Mouse (Mus musculus) liver, embryonic 18 days (tissue): ENCODE measurements around the gene Btbd7. TPM values are rescaled to one million over a fixed set of nuclear protein-coding genes. Genes with fewer than 3 reads are reported as not detected.

Experiments
- polyA plus RNA-seq: library from polyadenylated mRNA; depleted of rRNA; stranded (reverse); fragments of >200 nt; gene quantifications from 2 replicates; pipeline ENCODE4 v1.2.3, GENCODE M21; 2012; rRNA removed

Btbd7 gene
- polyA plus RNA-seq: 4.5 and 4.9 TPM in 2 replicates

DNA sequence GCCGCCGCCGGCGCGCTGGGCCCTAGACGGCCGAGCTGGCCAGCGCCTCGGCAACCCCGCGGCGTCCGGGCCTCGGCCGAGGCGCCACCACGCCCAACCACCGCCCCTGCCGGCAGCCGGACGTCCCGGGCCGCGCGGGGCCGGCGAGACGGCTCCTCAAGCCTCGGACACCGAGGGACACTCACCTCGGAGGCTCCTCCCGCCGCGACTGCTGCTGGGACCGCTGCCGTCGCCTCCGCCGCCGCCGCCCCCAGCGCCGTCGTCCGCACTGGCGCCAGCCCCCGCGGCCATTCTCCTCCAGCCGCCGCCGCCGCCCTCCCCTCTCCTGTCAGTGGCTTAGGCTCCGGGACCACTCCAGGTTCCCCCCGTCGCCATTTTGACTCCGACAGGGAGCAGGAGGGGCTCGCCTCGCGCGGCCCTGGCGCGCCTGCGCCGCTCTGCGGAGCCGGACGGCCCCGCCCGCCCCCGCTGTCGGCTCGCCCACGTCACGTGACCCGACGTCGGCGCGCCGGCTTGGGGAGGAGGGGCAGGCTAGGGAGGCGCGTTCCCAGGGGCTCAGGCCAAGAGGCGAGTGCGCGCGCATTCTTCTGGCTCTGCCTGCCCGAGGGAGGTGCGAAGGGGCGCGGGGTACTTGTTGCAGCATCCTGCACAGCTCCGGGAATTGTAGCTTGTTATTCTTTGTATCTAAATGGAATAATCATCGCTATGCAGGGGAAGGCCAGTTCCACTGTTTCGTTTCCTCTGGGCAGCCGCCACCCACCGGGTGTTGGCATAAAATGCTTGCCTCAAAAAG, at the start of gene Btbd7:
Gene Btbd7 (minus strand): TSS at position 441 of the 793 bp plus-strand sequence.

DNA sequence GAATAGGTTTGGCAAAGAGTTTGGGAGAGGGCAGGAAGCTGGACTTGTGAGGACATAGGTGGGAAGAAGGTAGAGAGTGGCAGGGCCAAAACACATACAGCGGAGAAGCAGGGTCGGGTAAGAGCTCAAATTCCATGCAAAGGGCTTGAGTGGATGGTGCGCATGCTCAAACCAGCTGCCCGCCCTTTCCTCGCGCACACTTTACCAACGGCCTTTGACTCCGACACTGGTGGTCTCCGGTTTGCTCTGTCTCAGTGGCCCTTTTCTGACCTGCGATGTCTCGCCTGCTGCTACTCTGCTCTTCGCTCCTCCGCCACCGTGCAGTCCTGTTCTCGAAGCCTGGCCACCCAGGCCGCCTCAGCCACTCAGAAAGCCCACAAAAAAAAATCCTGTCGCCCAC, 20.8 kb upstream of the Btbd7 start, which contains the start of gene Cox8c:
Gene Cox8c (plus strand): TSS at position 226 of the 400 bp plus-strand sequence.

DNA sequence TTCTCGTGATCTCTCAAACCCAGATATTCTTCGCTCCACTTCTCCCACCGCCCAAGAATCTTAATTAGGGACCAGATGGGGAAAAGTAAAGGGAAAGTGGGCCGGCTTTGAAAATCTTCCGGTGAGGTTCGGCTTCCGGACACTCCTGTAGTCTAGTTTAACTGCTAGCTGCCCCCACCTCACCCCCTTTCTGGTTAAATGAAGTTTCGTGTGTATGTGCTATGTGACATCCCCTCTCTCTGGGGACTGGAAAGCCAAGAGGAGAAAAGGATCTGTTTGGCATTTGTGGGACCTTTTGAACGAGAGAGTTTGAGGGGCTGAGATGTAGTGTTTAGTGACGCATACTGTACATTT, 119.9 kb downstream of the Btbd7 start, which contains the start of gene Gm20604:
Gene Gm20604 (minus strand): TSS at position 270 of the 354 bp plus-strand sequence.

DNA sequence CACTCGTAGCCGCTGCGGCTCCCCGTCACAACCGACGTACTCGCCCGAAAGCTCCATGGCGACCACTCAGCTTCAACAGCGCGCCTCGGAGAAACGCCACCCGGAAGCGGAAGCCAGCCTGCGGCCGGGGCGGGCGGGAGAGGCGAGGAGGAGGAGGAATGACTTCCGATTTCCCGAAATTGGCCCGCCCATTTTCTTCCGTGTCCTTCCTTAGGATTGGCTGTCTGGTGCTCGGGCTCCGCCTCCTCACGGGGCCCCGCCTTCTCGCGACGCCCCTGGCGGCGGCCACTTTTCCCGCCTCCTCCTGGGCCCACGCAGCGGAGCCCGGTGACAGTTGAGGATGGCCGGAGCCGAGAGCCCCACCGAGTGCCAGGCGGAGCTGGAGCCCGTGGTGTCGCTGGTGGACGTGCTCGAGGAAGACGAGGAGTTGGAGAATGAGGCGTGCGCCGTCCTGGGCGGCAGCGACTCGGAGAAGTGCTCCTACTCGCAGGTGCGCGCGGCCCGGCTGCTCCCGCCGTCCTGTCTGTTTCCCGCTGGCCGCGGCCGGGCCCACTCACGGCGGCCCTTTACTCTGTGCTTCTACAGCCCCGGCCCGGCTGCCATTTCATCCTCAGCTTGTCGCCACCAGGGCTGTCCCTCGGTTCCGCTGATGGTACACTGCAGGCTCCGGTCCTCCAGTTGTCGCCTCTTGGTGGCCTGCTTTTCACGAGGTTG, 120.4 kb downstream of the Btbd7 start, which contains the start of the genes Gm28051, Gon7 and Ubr7:
Gene Gm28051 (minus strand): TSS at position 77 of the 714 bp plus-strand sequence.
Gene Gon7 (minus strand): TSS at position 115 of the 714 bp plus-strand sequence.
Gene Ubr7 (plus strand): TSS at position 279 of the 714 bp plus-strand sequence.

DNA sequence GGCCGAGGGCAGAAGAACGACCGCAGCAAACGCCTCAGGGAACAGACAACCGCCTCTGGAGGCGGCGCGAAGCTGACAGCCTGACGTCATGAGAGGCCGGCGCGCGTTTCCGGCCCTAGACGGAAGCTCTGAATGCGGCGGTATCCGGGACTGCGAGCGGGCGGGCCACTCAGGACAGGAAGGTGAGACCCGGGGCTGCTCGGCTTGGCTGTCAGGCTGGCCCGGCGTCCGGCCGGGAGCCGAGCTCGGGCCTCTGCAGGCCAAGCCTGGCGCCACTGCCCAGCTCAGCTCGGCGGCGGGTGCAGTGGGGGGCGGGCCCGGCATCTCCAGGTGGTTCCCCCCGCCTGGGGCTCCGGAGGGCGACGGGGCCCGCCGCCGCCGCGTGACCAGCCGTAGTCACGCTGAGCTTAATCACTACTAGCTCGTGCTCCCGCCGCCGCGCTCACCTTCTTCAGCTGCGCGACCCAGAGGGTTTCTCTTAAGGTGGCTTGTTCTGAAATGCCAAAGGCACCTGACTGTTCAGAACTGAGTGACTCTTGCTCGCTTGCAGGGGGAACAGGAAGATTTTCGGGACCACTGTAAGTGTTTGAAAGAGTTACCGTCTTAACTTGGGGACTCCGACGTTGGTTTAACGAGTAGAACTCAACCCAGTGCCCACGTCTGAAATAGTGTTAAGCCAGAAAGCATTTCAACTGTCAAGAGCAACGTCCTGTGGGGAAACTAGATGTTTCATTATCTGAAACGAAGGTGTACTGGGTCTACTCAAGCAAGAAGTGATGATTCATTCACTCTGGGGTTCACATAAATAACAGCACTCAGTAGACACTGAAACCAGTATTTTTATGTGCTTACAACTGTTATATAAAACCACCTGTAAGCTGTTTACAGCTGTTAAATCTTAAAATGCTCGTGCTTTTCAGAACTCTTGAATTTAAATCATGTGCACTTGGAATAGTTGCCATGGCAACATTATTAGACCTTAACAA, 134.4 kb downstream of the Btbd7 start, which contains the start of the genes Moap1 and Tmem251:
Gene Moap1 (minus strand): TSS at position 73 of the 986 bp plus-strand sequence.
Gene Tmem251 (plus strand): TSS at position 174 of the 986 bp plus-strand sequence.

Other genes with a start within 250 kb of the Btbd7 start
- 4.5 and 4.9 TPM in 2 replicates for gene Itpk1, start 173.5 kb downstream of the Btbd7 start, polyA plus RNA-seq
- gene Moap1, start 134.8 kb downstream of the Btbd7 start, polyA plus RNA-seq: 0.87 and 1.2 TPM in 2 replicates
- gene Tmem251, start 134.7 kb downstream of the Btbd7 start, polyA plus RNA-seq: 1.6 and 1.7 TPM in 2 replicates
- not detected in 2 replicates for gene Gm28051, start 120.7 kb downstream of the Btbd7 start, polyA plus RNA-seq
- 7.2 and 8.0 TPM in 2 replicates for gene Gon7, start 120.7 kb downstream of the Btbd7 start, polyA plus RNA-seq
- gene Ubr7, start 120.5 kb downstream of the Btbd7 start, polyA plus RNA-seq: 10.6 and 10.9 TPM in 2 replicates
- gene Gm20604, start 119.8 kb downstream of the Btbd7 start, polyA plus RNA-seq: 4.2 and 4.3 TPM in 2 replicates
- gene Cox8c, start 20.8 kb upstream of the Btbd7 start, polyA plus RNA-seq: not detected in 2 replicates
- 0.08 and 0.10 TPM in 2 replicates for gene Unc79, start 70.4 kb upstream of the Btbd7 start, polyA plus RNA-seq